Mouse (Mus musculus) heart, postnatal 0 days (tissue): ENCODE data around the gene Kcnj1. TPM values are rescaled to one million over a fixed set of nuclear protein-coding genes. Genes with fewer than 3 reads are reported as not detected.

Experiments
- ATAC-seq: fragments of 200-750 bp; cut with Nextera tagmentation; 2 replicates; pipeline ENCODE4 v1.8.0; 2017; ENCODE audit warnings: low read depth, moderate number of reproducible peaks, moderate library complexity; ENCODE audit not compliant: insufficient read depth
- DNase-seq: peaks from one replicate; pipeline ENCODE4 v3.0.0-alpha.2; 2016; ENCODE audit warnings: low spot score
- H3K27ac ChIP-seq: fragments of 300-500 bp; sonication (generic); 2 replicates; pipeline ENCODE4 v1.5.1; 2014; ENCODE audit warnings: low read depth, mild to moderate bottlenecking
- H3K27me3 ChIP-seq: fragments of 300-500 bp; sonication (generic); 2 replicates; pipeline ENCODE4 v1.6.1; 2014; ENCODE audit warnings: low read length, mixed read lengths; ENCODE audit not compliant: control insufficient read depth, insufficient read depth
- H3K36me3 ChIP-seq: fragments of 300-500 bp; sonication (generic); replicated peaks from 2 replicates; pipeline ENCODE4 v1.6.1; 2014; ENCODE audit warnings: low read length, mixed read lengths; ENCODE audit not compliant: control insufficient read depth, insufficient read depth
- H3K4me1 ChIP-seq: fragments of 300-500 bp; sonication (generic); 2 replicates; pipeline ENCODE4 v1.6.1; 2014; ENCODE audit warnings: antibody characterized with exemption; ENCODE audit not compliant: control insufficient read depth, insufficient read depth
- H3K4me2 ChIP-seq: fragments of 300-500 bp; sonication (generic); 2 replicates; pipeline ENCODE4 v1.6.1; 2014; ENCODE audit warnings: low read depth, mild to moderate bottlenecking, low read length, moderate library complexity
- H3K4me3 ChIP-seq: fragments of 300-500 bp; sonication (generic); 2 replicates; pipeline ENCODE4 v1.5.1; 2014; ENCODE audit warnings: low read depth, low read length
- H3K9ac ChIP-seq: fragments of 300-500 bp; sonication (generic); replicated peaks from 2 replicates; pipeline ENCODE4 v1.6.1; 2014; ENCODE audit warnings: low read depth, low read length, mixed read lengths
- H3K9me3 ChIP-seq: fragments of 300-500 bp; sonication (generic); replicated peaks from 2 replicates; pipeline ENCODE4 v1.6.1; 2016; ENCODE audit warnings: low read length; ENCODE audit not compliant: control insufficient read depth
- CTCF ChIP-seq: IDR thresholded peaks from 2 replicates; pipeline ENCODE4 v1.5.1; 2016; ENCODE audit warnings: antibody characterized with exemption, control low read depth, low read depth
- EP300 ChIP-seq: IDR thresholded peaks from 2 replicates; pipeline ENCODE4 v1.6.1; 2016; ENCODE audit warnings: antibody characterized with exemption, low read depth
- WGBS: fragments of 180-500 bp; shearing (Covaris S2); extraction: QIAGEN DNeasy Blood & Tissue Kit; methylation state at CpG from one replicate; pipeline ENCODE4 v1.1.7; 2014; 5-methylcytosine and 5-hydroxymethylcytosine counted together
- polyA plus RNA-seq: library from polyadenylated mRNA; unstranded; fragments of >200 nt; fragmentation: Nextera tagmentation; extraction: Ambion mirVana; gene quantifications from 2 replicates; pipeline ENCODE4 v1.2.1, GENCODE M21; 2015
- total RNA-seq: library from RNA; depleted of rRNA; stranded (reverse); fragments of >200 nt; gene quantifications from 2 replicates; pipeline ENCODE4 v1.2.3, GENCODE M21; 2014; ENCODE audit warnings: low replicate concordance

Gene Kcnj1
- total and polyA plus RNA-seq, 2 experiments from 2014 or later = not detected

GRCm38 (mm10) chr9:32360770-32361169 lies 11.5 kb upstream of the Kcnj1 start:
- Histone ChIP-seq H3K9me3 (no peaks in the 10 kb centered on the region), H3K27me3 (no peaks in the 10 kb centered on the region), H3K4me2 (no peak overlapping the region), H3K4me1 (no peaks in the 10 kb centered on the region), H3K9ac (no peak overlapping the region), H3K27ac (no peak overlapping the region), H3K4me3 (no peak overlapping the region), H3K36me3 (no peaks in the 10 kb centered on the region)
- 79% methylated on average over 1 of the region's 1 CpGs for WGBS
- DNase-seq = no peak
- ATAC-seq = no peak
- TF ChIP-seq CTCF (no peak), EP300 (no peak)

GRCm38 (mm10) chr9:32368812-32369211 lies 3.5 kb upstream of the Kcnj1 start:
- no peak overlapping the region for H3K27ac ChIP-seq
- H3K9me3 ChIP-seq = no peaks in the 10 kb centered on the region
- 39% methylated on average over 2 of the region's 2 CpGs for WGBS
- H3K4me3 ChIP-seq = no peak overlapping the region
- H3K27me3 ChIP-seq = no peaks in the 10 kb centered on the region
- no peaks in the 10 kb centered on the region for H3K36me3 ChIP-seq
- no peak overlapping the region for H3K4me2 ChIP-seq
- H3K9ac ChIP-seq = no peak overlapping the region
- H3K4me1 ChIP-seq = no peaks in the 10 kb centered on the region
- no peak for DNase-seq
- TF ChIP-seq CTCF (no peak), EP300 (no peak)
- ATAC-seq = no peak

GRCm38 (mm10) chr9:32369388-32369787 lies 2.9 kb upstream of the Kcnj1 start:
- no peak for DNase-seq
- ATAC-seq = no peak
- H3K4me3 ChIP-seq = no peak overlapping the region
- H3K27me3 ChIP-seq = no peaks in the 10 kb centered on the region
- no peak overlapping the region for H3K9ac ChIP-seq
- H3K36me3 ChIP-seq = no peaks in the 10 kb centered on the region
- 62% methylated on average over 6 of the region's 6 CpGs for WGBS
- TF ChIP-seq EP300 (no peak), CTCF (no peak)
- no peaks in the 10 kb centered on the region for H3K9me3 ChIP-seq
- H3K4me1 ChIP-seq = no peaks in the 10 kb centered on the region
- no peak overlapping the region for H3K4me2 ChIP-seq
- H3K27ac ChIP-seq = no peak overlapping the region

DNA sequence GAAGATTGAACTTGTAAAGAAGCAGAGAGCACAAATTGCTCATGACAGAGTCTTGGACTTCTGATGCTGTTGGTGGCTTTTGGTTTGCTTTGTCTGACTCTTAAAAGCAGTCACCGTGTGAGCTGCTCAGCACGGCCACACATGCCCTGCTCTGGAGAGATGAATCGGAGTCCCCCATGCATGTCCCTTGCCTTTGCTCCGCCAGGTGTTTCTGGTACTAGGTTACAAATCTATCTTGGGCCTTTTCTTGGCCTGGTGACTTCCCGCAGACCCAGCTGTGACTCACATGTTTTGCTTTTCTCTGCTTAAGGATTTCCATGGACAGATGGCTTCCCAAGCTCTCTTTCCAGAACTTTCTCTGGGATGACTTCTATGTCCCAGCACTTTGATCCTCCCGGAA lies 1.4 kb downstream of the Kcnj1 start:
- Histone ChIP-seq H3K27me3 (no peaks in the 10 kb centered on the region), H3K9me3 (no peaks in the 10 kb centered on the region), H3K4me3 (no peak overlapping the region), H3K4me2 (no peak overlapping the region), H3K36me3 (no peaks in the 10 kb centered on the region), H3K4me1 (no peaks in the 10 kb centered on the region), H3K9ac (no peak overlapping the region), H3K27ac (no peak overlapping the region)
- 93% methylated on average over 6 of the region's 6 CpGs for WGBS
- DNase-seq = no peak
- no peak for ATAC-seq
- TF ChIP-seq EP300 (no peak), CTCF (no peak)

GRCm38 (mm10) chr9:32376031-32376430 lies 3.7 kb downstream of the Kcnj1 start:
- ATAC-seq = no peak
- DNase-seq = no peak

DNA sequence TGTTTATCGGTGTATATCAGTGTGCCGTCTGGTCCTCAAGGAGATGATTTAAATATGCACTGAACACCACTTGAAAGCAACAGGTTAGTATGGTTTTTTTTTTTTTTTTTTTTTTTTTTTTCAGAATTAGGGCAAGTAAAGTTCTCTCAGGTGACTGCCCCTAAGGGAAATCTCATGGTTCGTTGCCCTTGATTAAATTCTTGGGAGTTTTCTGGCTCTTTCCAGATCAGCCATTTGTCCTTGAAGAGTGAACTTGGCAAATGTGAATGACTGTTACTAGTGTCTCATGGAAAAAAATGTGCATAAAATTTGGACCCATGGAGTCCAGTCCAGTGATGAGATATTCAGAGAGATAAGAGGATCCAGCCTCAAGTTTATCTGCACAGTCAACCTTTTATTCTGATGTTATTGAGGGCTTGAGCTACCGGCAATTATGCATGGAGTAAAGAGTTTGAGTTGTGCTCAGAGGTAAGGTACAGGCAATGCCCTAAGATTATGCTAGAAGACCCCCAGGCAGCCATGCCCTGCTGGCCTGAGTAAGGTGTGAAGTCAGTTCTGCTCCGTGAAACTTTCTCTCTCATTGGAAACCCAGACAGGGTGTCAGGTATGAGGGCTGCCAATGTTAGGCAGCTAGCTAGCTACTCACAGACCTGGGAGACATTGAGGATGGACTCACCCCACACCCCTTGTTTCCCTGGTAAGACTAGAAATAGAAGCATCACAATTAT lies 4.7 kb downstream of the Kcnj1 start:
- H3K27ac ChIP-seq = no peak overlapping the region
- no peak for TF ChIP-seq CTCF
- no peak for TF ChIP-seq EP300
- no peaks in the 10 kb centered on the region for H3K4me1 ChIP-seq
- H3K4me2 ChIP-seq = no peak overlapping the region
- no peak overlapping the region for H3K4me3 ChIP-seq
- DNase-seq (no peak), ATAC-seq (no peak)
- H3K9me3 ChIP-seq = no peaks in the 10 kb centered on the region
- no peak overlapping the region for H3K9ac ChIP-seq
- no peaks in the 10 kb centered on the region for H3K36me3 ChIP-seq
- 70% methylated on average over 5 of the region's 5 CpGs for WGBS
- H3K27me3 ChIP-seq = no peaks in the 10 kb centered on the region

More at GRCm38 (mm10) chr9:32376031-32376430, 3.7 kb downstream of the Kcnj1 start:
- 57% methylated on average over 7 of the region's 7 CpGs for WGBS
- Histone ChIP-seq H3K4me3 (no peak overlapping the region), H3K27ac (no peak overlapping the region), H3K4me2 (no peak overlapping the region), H3K36me3 (no peaks in the 10 kb centered on the region), H3K27me3 (no peaks in the 10 kb centered on the region), H3K9me3 (no peaks in the 10 kb centered on the region), H3K9ac (no peak overlapping the region), H3K4me1 (no peaks in the 10 kb centered on the region)
- no peak for TF ChIP-seq CTCF
- no peak for TF ChIP-seq EP300
